ENCODE assay signal across 16 mouse cellular contexts in genomic region chr11:72962378-72962777, GRCm38 (mm10). TPM values are rescaled to one million over a fixed set of nuclear protein-coding genes. Genes with fewer than 3 reads are reported as not detected.
DNase-seq lines count a peak whose midpoint lies in the region; ATAC-seq and TF ChIP-seq lines count a peak whose summit lies in the region.
"Had no signal": no experiment of that assay in that cellular context is flagged by ENCODE, and none has a peak within 500 bp of the region (broad histone marks: within the 10 kb centered on the region; RNA-seq: fewer than 3 reads in every experiment).

No protein-coding gene starts in this region.

- H3K4me3 ChIP-seq in heart, embryonic 15.5 days, result no peak overlapping the region
- H3K4me3 ChIP-seq in spleen, adult 2 months (ENCODE audit: extremely low read depth, insufficient read depth, insufficient read length), result peak overlapping the region; percentile 92
- no peak overlapping the region for H3K4me3 ChIP-seq in liver, embryonic 13.5 days (replicated peaks)
- H3K4me3 ChIP-seq in stomach, postnatal 0 days (ENCODE audit: low read depth, low read length), result no peak overlapping the region
- H3K4me3 ChIP-seq: erythroblast, embryonic 14.5 days; midbrain, embryonic 10.5 days had no signal

- ATAC-seq in heart, embryonic 15.5 days (replicated peaks; ENCODE audit: insufficient number of reproducible peaks, insufficient read depth, low FRiP score, low read depth), result no peak
- no peak for ATAC-seq in liver, embryonic 13.5 days (ENCODE audit: low read depth)
- ATAC-seq in stomach, postnatal 0 days (ENCODE audit: low FRiP score, low TSS enrichment), result no peak
- ATAC-seq: forebrain, embryonic 16.5 days had no signal

- H3K36me3 ChIP-seq in heart, embryonic 15.5 days, result no peaks in the 10 kb centered on the region
- H3K36me3 ChIP-seq in spleen, adult 2 months (ENCODE audit: control insufficient read depth, insufficient read depth, low read length), result peaks cover 2% of the 10 kb centered on the region; the same call in 1 of the 2 replicates
- no peaks in the 10 kb centered on the region for H3K36me3 ChIP-seq in liver, embryonic 13.5 days
- no peaks in the 10 kb centered on the region for H3K36me3 ChIP-seq in stomach, postnatal 0 days (ENCODE audit: control insufficient read depth, insufficient read depth, low read length)
- H3K36me3 ChIP-seq: midbrain, embryonic 10.5 days had no signal

- no peak for TF ChIP-seq POLR2A in spleen, adult 2 months (IDR thresholded peaks at IDR 0.05; ENCODE audit: low read depth, low read length)

- no peak overlapping the region for H3K9ac ChIP-seq in heart, embryonic 15.5 days
- H3K9ac ChIP-seq in liver, embryonic 13.5 days, result no peak overlapping the region
- H3K9ac ChIP-seq in stomach, postnatal 0 days (ENCODE audit: low read length), result no peak overlapping the region
- H3K9ac ChIP-seq: hindbrain, embryonic 14.5 days had no signal

- no peaks in the 10 kb centered on the region for H3K9me3 ChIP-seq in heart, embryonic 15.5 days (replicated peaks)
- H3K9me3 ChIP-seq in liver, embryonic 13.5 days (replicated peaks), result no peaks in the 10 kb centered on the region
- H3K9me3 ChIP-seq in stomach, postnatal 0 days (ENCODE audit: control insufficient read depth, low read length), result no peaks in the 10 kb centered on the region
- H3K9me3 ChIP-seq: midbrain, embryonic 10.5 days had no signal

- peaks cover 37% of the 10 kb centered on the region for H3K4me1 ChIP-seq in heart, embryonic 15.5 days (replicated peaks)
- peaks cover 36% of the 10 kb centered on the region for H3K4me1 ChIP-seq in spleen, adult 2 months (ENCODE audit: control insufficient read depth, insufficient read depth, insufficient read length)
- H3K4me1 ChIP-seq in liver, embryonic 13.5 days (replicated peaks), result peaks cover 47% of the 10 kb centered on the region
- peaks cover 9% of the 10 kb centered on the region for H3K4me1 ChIP-seq in stomach, postnatal 0 days (replicated peaks; ENCODE audit: control insufficient read depth, insufficient read depth)

- DNase-seq in heart, postnatal 14 days, result no peak
- no peak for DNase-seq in spleen, adult 2 months (ENCODE audit: low read depth in 1 of 2, low spot score in 2 of 2)
- no peak for DNase-seq in spleen, postnatal 4 days (ENCODE audit: low spot score in 2 of 2)
- DNase-seq in liver, embryonic 13.5 days, result no peak
- DNase-seq in stomach, postnatal 0 days (ENCODE audit: low spot score), result no peak
- no peak for DNase-seq in kidney, adult 8-10 months
- no peak for DNase-seq in left cerebral cortex, adult 11 months (ENCODE audit: low spot score)
- DNase-seq: adrenal gland, adult 8-10 months; cerebellum, adult 18-20 months; kidney, adult 9 months; kidney, postnatal 36 days had no signal

- WGBS in heart, embryonic 15.5 days, result 79% methylated on average over 2 of the region's 2 CpGs
- 53% methylated on average over 2 of the region's 2 CpGs for WGBS in spleen, adult 2 months
- WGBS in liver, embryonic 13.5 days (ENCODE audit: insufficient replicate concordance), result 50% methylated on average over 2 of the region's 2 CpGs
- 53% methylated on average over 2 of the region's 2 CpGs for WGBS in stomach, postnatal 0 days

- H3K27ac ChIP-seq in heart, embryonic 15.5 days, result peak overlapping the region; percentile 45; the same call in 1 of the 2 replicates
- peak overlapping the region; percentile 75 for H3K27ac ChIP-seq in spleen, adult 2 months (ENCODE audit: insufficient read depth, low read length)
- no peak overlapping the region for H3K27ac ChIP-seq in liver, embryonic 13.5 days
- H3K27ac ChIP-seq in stomach, postnatal 0 days (replicated peaks), result peak overlapping the region; percentile 45; the same call in 1 of the 2 replicates
- H3K27ac ChIP-seq: hindbrain, embryonic 14.5 days; midbrain, embryonic 10.5 days had no signal

- peak overlapping the region; percentile 18; the same call in 1 of the 2 replicates for H3K4me2 ChIP-seq in heart, embryonic 15.5 days
- H3K4me2 ChIP-seq in liver, embryonic 13.5 days, result peak overlapping the region; percentile 17; the same call in 1 of the 2 replicates
- no peak overlapping the region; the same call in 1 of the 2 replicates for H3K4me2 ChIP-seq in stomach, postnatal 0 days (replicated peaks; ENCODE audit: low read depth)

- intact Hi-C loops in heart, postnatal 14 days (cut with DNase I), result loop anchor here (5.0 kb wide), 1 partner anchor 35 kb away; no protein-coding TSS in a partner anchor

- H3K27me3 ChIP-seq in heart, embryonic 15.5 days, result peaks cover 34% of the 10 kb centered on the region
- H3K27me3 ChIP-seq in spleen, adult 2 months (ENCODE audit: control insufficient read depth, insufficient read depth, low read length), result no peaks in the 10 kb centered on the region
- peaks cover 37% of the 10 kb centered on the region for H3K27me3 ChIP-seq in liver, embryonic 13.5 days
- no peaks in the 10 kb centered on the region for H3K27me3 ChIP-seq in stomach, postnatal 0 days (ENCODE audit: control insufficient read depth, insufficient read depth, low read length)

- TF ChIP-seq CTCF in spleen, adult 2 months (IDR thresholded peaks at IDR 0.05; ENCODE audit: extremely low read depth, insufficient read depth, insufficient read length, insufficient replicate concordance), result no peak
- no peak for TF ChIP-seq CTCF in stomach, postnatal 0 days (IDR thresholded peaks at IDR 0.05; ENCODE audit: low read depth)

- TF ChIP-seq EP300 in stomach, postnatal 0 days (optimal IDR thresholded peaks at IDR 0.05), result no peak

RNA-seq across cellular contexts. Expression of gene Atp2a3, which starts 1.4 kb away (rescaled TPM):
- polyA plus RNA-seq in heart, embryonic 15.5 days (2015; fragmentation: Nextera tagmentation; extraction: Ambion mirVana), result 3.8 and 11.6 TPM in 2 replicates
- total RNA-seq in heart, postnatal 14 days (2021), result 10 to 100 TPM; 18.4 to 19.3 TPM
- polyA plus RNA-seq in spleen, adult 2 months (2012; rRNA removed), result 293 and 323 TPM in 2 replicates
- polyA plus RNA-seq in liver, embryonic 13.5 days (2015; fragmentation: Nextera tagmentation; extraction: Ambion mirVana), result 8.2 and 11.1 TPM in 2 replicates
- 19.6 and 21.9 TPM in 2 replicates for polyA plus RNA-seq in stomach, postnatal 0 days (2015; fragmentation: Nextera tagmentation; extraction: Ambion mirVana)

RNA-seq across cellular contexts. Expression of gene P2rx1, which starts 36.5 kb away (rescaled TPM):
- polyA plus RNA-seq in heart, embryonic 15.5 days (2015; fragmentation: Nextera tagmentation; extraction: Ambion mirVana), result 1.7 and 2.9 TPM in 2 replicates
- 1 to 10 TPM in 1 of 2 experiments, under 1 TPM in 1; 0.60 to 1.0 TPM for total RNA-seq in heart, postnatal 14 days (2021)
- 14.3 and 16.3 TPM in 2 replicates for polyA plus RNA-seq in spleen, adult 2 months (2012; rRNA removed)
- polyA plus RNA-seq in liver, embryonic 13.5 days (2015; fragmentation: Nextera tagmentation; extraction: Ambion mirVana), result 8.7 and 8.9 TPM in 2 replicates
- 0.97 and 0.98 TPM in 2 replicates for polyA plus RNA-seq in stomach, postnatal 0 days (2015; fragmentation: Nextera tagmentation; extraction: Ambion mirVana)

RNA-seq across cellular contexts. Expression of gene Camkk1, which starts 56.4 kb away (rescaled TPM):
- polyA plus RNA-seq in heart, embryonic 15.5 days (2015; fragmentation: Nextera tagmentation; extraction: Ambion mirVana), result 2.7 and 4.0 TPM in 2 replicates
- total RNA-seq in heart, postnatal 14 days (2021), result 1 to 10 TPM; 1.4 to 1.8 TPM
- polyA plus RNA-seq in spleen, adult 2 months (2012; rRNA removed), result 2.2 and 2.4 TPM in 2 replicates
- polyA plus RNA-seq in liver, embryonic 13.5 days (2015; fragmentation: Nextera tagmentation; extraction: Ambion mirVana), result 0.79 and 0.90 TPM in 2 replicates
- 6.7 and 7.1 TPM in 2 replicates for polyA plus RNA-seq in stomach, postnatal 0 days (2015; fragmentation: Nextera tagmentation; extraction: Ambion mirVana)

Comparison
In these comparisons a context has a peak if more than half of its experiments do, and no peak if none do; other contexts are left out.
1. RNA of gene Atp2a3, which starts 1.4 kb away (polyA plus RNA-seq): 293 to 323 TPM in spleen, adult 2 months; 19.6 to 21.9 TPM in stomach, postnatal 0 days, 8.2 to 11.1 TPM in liver, embryonic 13.5 days and 3.8 to 11.6 TPM in heart, embryonic 15.5 days; every median in the first group is over 10 times any median in the second.